Mouse (Mus musculus) embryonic fibroblast, embryonic 13.5 days (primary cell): ENCODE results near the gene BC048562.

ENCODE experiments used
- CTCF ChIP-seq: IDR thresholded peaks from 2 replicates; pipeline ENCODE4 v1.5.1; 2011; ENCODE audit warnings: mild to moderate bottlenecking, control low read depth, low read length, moderate library complexity, borderline replicate concordance; ENCODE audit not compliant: insufficient read depth
- POLR2A ChIP-seq: IDR thresholded peaks from 2 replicates; pipeline ENCODE4 v1.6.1; 2011; ENCODE audit warnings: low read depth, mild to moderate bottlenecking, control low read depth, low read length, moderate library complexity

DNA sequence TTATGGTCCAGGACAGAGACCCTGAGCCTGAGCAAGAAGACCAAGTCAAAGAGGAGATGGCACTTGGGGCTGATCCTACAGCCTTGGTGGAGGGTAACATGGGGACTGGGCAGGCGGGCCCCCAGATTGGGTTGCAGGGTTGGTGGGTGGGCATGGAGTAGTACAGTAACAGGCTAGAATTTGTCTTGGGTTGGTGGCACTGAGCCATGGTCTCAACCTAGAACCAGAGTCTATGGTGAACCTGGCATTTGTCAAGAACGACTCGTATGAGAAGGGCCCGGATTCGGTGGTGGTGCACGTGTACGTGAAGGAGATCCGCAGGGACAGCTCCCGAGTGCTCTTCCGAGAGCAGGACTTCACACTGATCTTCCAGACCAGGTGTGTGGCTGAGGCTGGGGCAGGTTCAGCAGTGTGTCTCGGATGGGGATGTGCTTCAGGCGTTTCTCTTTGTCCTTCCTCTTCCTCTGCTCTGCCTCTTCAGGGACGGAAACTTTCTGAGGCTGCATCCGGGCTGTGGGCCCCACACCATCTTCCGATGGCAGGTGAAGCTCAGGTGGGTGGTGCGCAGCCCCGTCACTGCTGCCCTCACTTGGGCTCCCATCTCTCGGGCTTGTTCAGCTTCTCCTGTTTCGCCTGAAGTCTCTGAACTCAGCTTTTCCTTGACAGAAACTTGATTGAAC is 58.0 kb downstream of the BC048562 start:
- TF ChIP-seq CTCF, result no peak
- TF ChIP-seq POLR2A, result no peak
